ENCODE assay signal across 11 mouse cellular contexts in genomic region chr10:83937168-83937567, GRCm38 (mm10).
DNase-seq lines count a peak whose midpoint lies in the region; ATAC-seq lines count a peak whose summit lies in the region.
"Had no signal": no experiment of that assay in that cellular context is flagged by ENCODE, and none has a peak within 500 bp of the region (broad histone marks: within the 10 kb centered on the region; RNA-seq: fewer than 3 reads in every experiment).

No protein-coding gene starts in this region.

- H3K27ac ChIP-seq in heart, embryonic 11.5 days (ENCODE audit: low read depth, low read length) = no peak overlapping the region
- H3K27ac ChIP-seq in heart, embryonic 15.5 days = no peak overlapping the region

- ATAC-seq in heart, embryonic 11.5 days (replicated peaks; ENCODE audit: insufficient number of reproducible peaks, low FRiP score, low TSS enrichment) = no peak
- ATAC-seq in heart, embryonic 15.5 days (replicated peaks; ENCODE audit: insufficient number of reproducible peaks, insufficient read depth, low FRiP score, low read depth) = 0 out of 2 replicates have a peak, but pooled peaks have one; percentile 27
- ATAC-seq in megakaryocyte-erythroid progenitor cell, adult 5-6 weeks (replicated peaks; ENCODE audit: low FRiP score, low TSS enrichment, poor library complexity, severe bottlenecking) = peak; percentile 79
- no peak for ATAC-seq in granulocyte monocyte progenitor cell, adult 5-6 weeks (replicated peaks; ENCODE audit: poor library complexity, severe bottlenecking)
- ATAC-seq: liver, postnatal 0 days had no signal

- no peaks in the 10 kb centered on the region for H3K9me3 ChIP-seq in heart, embryonic 11.5 days (replicated peaks; ENCODE audit: control insufficient read depth, low read length)
- no peaks in the 10 kb centered on the region for H3K9me3 ChIP-seq in heart, embryonic 15.5 days (replicated peaks)

- 30% methylated on average over 9 of the region's 9 CpGs for WGBS in heart, embryonic 11.5 days (ENCODE audit: insufficient replicate concordance)
- WGBS in heart, embryonic 15.5 days = 20% methylated on average over 9 of the region's 9 CpGs

- H3K27me3 ChIP-seq in heart, embryonic 11.5 days (ENCODE audit: control insufficient read depth, insufficient read depth, low read length) = no peaks in the 10 kb centered on the region
- no peaks in the 10 kb centered on the region for H3K27me3 ChIP-seq in heart, embryonic 15.5 days

- no peak overlapping the region for H3K4me3 ChIP-seq in heart, embryonic 11.5 days (ENCODE audit: low read depth, low read length)
- H3K4me3 ChIP-seq in heart, embryonic 15.5 days = no peak overlapping the region
- H3K4me3 ChIP-seq: myocyte had no signal

- no peaks in the 10 kb centered on the region for H3K36me3 ChIP-seq in heart, embryonic 11.5 days (ENCODE audit: control insufficient read depth, insufficient read depth, low read length)
- H3K36me3 ChIP-seq in heart, embryonic 15.5 days = no peaks in the 10 kb centered on the region

- no peak overlapping the region for H3K4me2 ChIP-seq in heart, embryonic 11.5 days
- no peak overlapping the region for H3K4me2 ChIP-seq in heart, embryonic 15.5 days

- intact Hi-C loops in left cerebral cortex, postnatal 36 days (cut with DNase I) = no loop called here

- H3K4me1 ChIP-seq in heart, embryonic 11.5 days (ENCODE audit: control insufficient read depth, insufficient read depth, low read length) = peaks cover 5% of the 10 kb centered on the region; the same call in 1 of the 2 replicates
- H3K4me1 ChIP-seq in heart, embryonic 15.5 days (replicated peaks) = peaks cover 10% of the 10 kb centered on the region

- DNase-seq in heart, adult 11 months = peak; percentile 99
- peak; percentile 64 for DNase-seq in kidney, postnatal 10 days
- no peak for DNase-seq in thymus, postnatal 14 days
- DNase-seq in left cerebral cortex, postnatal 36 days (ENCODE audit: low spot score in 2 of 2) = no peak
- DNase-seq: liver, postnatal 0 days; thymus, postnatal 25 days had no signal

- no peak overlapping the region for H3K9ac ChIP-seq in heart, embryonic 11.5 days (ENCODE audit: low read depth, low read length)
- H3K9ac ChIP-seq in heart, embryonic 15.5 days = no peak overlapping the region
- H3K9ac ChIP-seq: liver, postnatal 0 days had no signal

Comparison
In these comparisons a context has a peak if more than half of its experiments do, and no peak if none do; other contexts are left out.
1. ATAC-seq: peak in heart, embryonic 15.5 days (single experiment) and megakaryocyte-erythroid progenitor cell, adult 5-6 weeks (single experiment); none in heart, embryonic 11.5 days (single experiment) and granulocyte monocyte progenitor cell, adult 5-6 weeks (single experiment).
2. DNase-seq: peak in heart, adult 11 months (single experiment) and kidney, postnatal 10 days (single experiment); none in thymus, postnatal 14 days (single experiment) and left cerebral cortex, postnatal 36 days (0 of 2).